Mouse (Mus musculus) heart, postnatal 14 days (tissue): ENCODE results near the gene Eml1. TPM values are rescaled to one million over a fixed set of nuclear protein-coding genes. Genes with fewer than 3 reads are reported as not detected.

ENCODE experiments used
- total RNA-seq, 2 experiments: library from RNA; stranded (reverse); gene quantifications; 2 replicates each; pipeline ENCODE4 v1.2.3; 2021

Gene Eml1
- total RNA-seq, 2 experiments from 2014 or later: 81.7 to 89.8 TPM

Other genes starting within 250 kb of the Eml1 start
- gene Setd3, start 191.6 kb upstream of the Eml1 start, total RNA-seq: 10 to 100 TPM; 75.6 to 78.4 TPM
- 10 to 100 TPM; 27.6 to 28.0 TPM for gene Ccnk, start 191.4 kb upstream of the Eml1 start, total RNA-seq
- gene Ccdc85c, start 95.5 kb upstream of the Eml1 start, total RNA-seq: 10 to 100 TPM; 33.2 to 35.2 TPM
- 1 to 10 TPM; 1.7 TPM for gene Hhipl1, start 64.7 kb upstream of the Eml1 start, total RNA-seq
- gene Cyp46a1, start 36.6 kb upstream of the Eml1 start, total RNA-seq: 1 to 10 TPM in 1 of 2 experiments, under 1 TPM in 1; 0.54 to 1.7 TPM
- 10 to 100 TPM; 76.2 to 76.8 TPM for gene Evl, start 183.8 kb downstream of the Eml1 start, total RNA-seq